Mouse (Mus musculus) olfactory bulb, adult 2 months (tissue): ENCODE measurements around the gene Gm47955. TPM values are rescaled to one million over a fixed set of nuclear protein-coding genes. Genes with fewer than 3 reads are reported as not detected.
"Not testable (repeated sequence)": the region's sequence is repeated elsewhere in the genome, so short reads cannot be mapped to it uniquely, and the experiment has no call there.

Experiments
- H3K27ac ChIP-seq: fragments of 200-500 bp; 2 replicates; pipeline ENCODE4 v1.5.1; 2012; ENCODE audit warnings: low read depth, low read length; ENCODE audit not compliant: insufficient read depth
- H3K4me1 ChIP-seq: fragments of 200-500 bp; 2 replicates; pipeline ENCODE4 v1.6.1; 2012; ENCODE audit warnings: low read length; ENCODE audit not compliant: control insufficient read depth, insufficient read depth
- H3K4me3 ChIP-seq: fragments of 200-500 bp; 2 replicates; pipeline ENCODE4 v1.5.1; 2012; ENCODE audit warnings: mild to moderate bottlenecking, low read depth, low read length, moderate library complexity; ENCODE audit not compliant: insufficient read depth
- CTCF ChIP-seq: fragments of 200-500 bp; IDR thresholded peaks from 2 replicates; pipeline ENCODE4 v1.5.1; 2012; ENCODE audit warnings: low read depth, mild to moderate bottlenecking, low read length, moderate library complexity; ENCODE audit not compliant: insufficient read depth
- POLR2A ChIP-seq: fragments of 200-500 bp; IDR thresholded peaks from 2 replicates; pipeline ENCODE4 v1.6.1; 2012; ENCODE audit warnings: mild to moderate bottlenecking, low read depth, low read length, moderate library complexity; ENCODE audit not compliant: insufficient read depth
- WGBS: fragments of 180-500 bp; shearing (Covaris S2); methylation state at CpG from one replicate; pipeline ENCODE4 v1.1.7; 2018; 5-methylcytosine and 5-hydroxymethylcytosine counted together
- polyA plus RNA-seq: library from polyadenylated mRNA; stranded (reverse); fragments of >200 nt; gene quantifications from 2 replicates; pipeline ENCODE4 v1.2.4, GENCODE M21; 2012; ENCODE audit warnings: low replicate concordance; ENCODE audit not compliant: missing spikeins, insufficient read depth, insufficient read length

Gm47955 gene
- polyA plus RNA-seq, 1 experiment, result not detected

DNA sequence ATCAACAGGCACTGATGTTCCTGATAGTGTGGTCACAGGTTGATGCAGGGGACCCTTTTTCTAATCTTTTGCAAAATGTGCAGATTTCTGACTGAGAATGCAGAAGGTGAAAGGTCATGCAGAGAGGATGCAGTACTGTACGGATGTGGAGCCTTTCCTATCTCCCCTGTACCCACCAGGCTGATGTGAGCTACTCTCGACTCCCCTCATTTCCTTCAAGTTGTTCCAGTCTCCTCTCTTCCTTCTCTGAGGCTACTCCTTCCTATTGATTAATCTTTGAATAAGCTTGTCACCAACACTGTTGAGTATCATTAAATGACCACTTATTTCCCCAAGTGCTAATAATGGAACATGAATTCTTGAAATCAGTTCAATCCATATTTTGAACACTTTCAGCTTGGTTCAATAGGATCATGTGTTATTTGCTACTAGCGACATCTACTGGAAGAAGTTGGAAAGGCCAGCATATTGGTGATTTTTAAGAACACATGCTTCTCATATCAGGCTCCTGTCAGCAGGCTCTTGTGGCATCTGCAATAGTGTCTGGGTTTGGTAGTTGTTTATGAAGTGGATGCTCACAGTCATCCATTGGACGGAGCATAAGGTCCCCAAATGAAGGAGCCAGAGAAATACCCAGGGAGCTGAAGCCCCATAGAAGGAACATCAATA is 27.6 kb downstream of the Gm47955 start:
- no peak overlapping the region for H3K27ac ChIP-seq
- no peak for TF ChIP-seq POLR2A
- no peak for TF ChIP-seq CTCF
- WGBS, result 38% methylated on average over 4 of the region's 4 CpGs
- no peak overlapping the region for H3K4me3 ChIP-seq
- no peaks in the 10 kb centered on the region for H3K4me1 ChIP-seq

- H3K4me3 ChIP-seq, result no peak overlapping the region
- 78% methylated on average over 4 of the region's 4 CpGs for WGBS
- H3K27ac ChIP-seq, result no peak overlapping the region
- TF ChIP-seq POLR2A (no peak), CTCF (no peak)
- no peaks in the 10 kb centered on the region for H3K4me1 ChIP-seq
Measured at GRCm38 (mm10) chr1:82991062-82991461, 31.0 kb downstream of the Gm47955 start.

- no peak overlapping the region for H3K27ac ChIP-seq
- no peaks in the 10 kb centered on the region for H3K4me1 ChIP-seq
- WGBS, result 94% methylated on average over 3 of the region's 3 CpGs
- no peak overlapping the region for H3K4me3 ChIP-seq
- no peak for TF ChIP-seq POLR2A
- no peak for TF ChIP-seq CTCF
Measured at GRCm38 (mm10) chr1:82991596-82991995, 31.5 kb downstream of the Gm47955 start.

- Histone ChIP-seq H3K4me3 (no peak overlapping the region), H3K4me1 (no peaks in the 10 kb centered on the region), H3K27ac (no peak overlapping the region)
- no peak for TF ChIP-seq POLR2A
- no peak for TF ChIP-seq CTCF
- WGBS, result 95% methylated on average over 6 of the region's 6 CpGs
Measured at GRCm38 (mm10) chr1:82992093-82992492, 32.0 kb downstream of the Gm47955 start.

- WGBS, result 74% methylated on average over 3 of the region's 3 CpGs
- no peak overlapping the region for H3K27ac ChIP-seq
- no peak for TF ChIP-seq POLR2A
- no peak for TF ChIP-seq CTCF
- H3K4me1 ChIP-seq, result no peaks in the 10 kb centered on the region
- H3K4me3 ChIP-seq, result no peak overlapping the region
Measured at GRCm38 (mm10) chr1:82993947-82994346, 33.9 kb downstream of the Gm47955 start.

DNA sequence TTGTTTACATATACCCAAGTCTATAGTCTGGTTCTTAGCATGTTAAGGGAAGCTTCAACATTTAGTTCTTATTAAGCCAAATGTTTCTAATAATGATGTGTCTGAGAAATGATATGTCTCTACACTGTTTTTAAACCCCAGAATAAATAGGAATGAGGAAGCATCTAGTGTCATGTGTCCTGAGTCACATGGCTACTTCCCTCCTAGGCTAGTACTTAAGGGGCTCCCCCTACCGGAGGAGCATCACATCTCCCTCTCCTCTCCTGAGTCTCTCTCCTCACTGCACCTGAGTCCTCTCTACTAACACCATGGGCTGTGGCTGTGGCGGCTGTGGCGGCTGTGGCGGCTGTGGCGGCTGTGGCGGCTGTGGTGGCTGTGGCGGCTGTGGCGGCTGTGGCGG is 40.2 kb downstream of the Gm47955 start, which contains the start of gene Gm47959:
Gm47959 (plus strand) TSS at position 243 of the 400 bp plus-strand sequence.
- H3K4me3 ChIP-seq, H3K27ac ChIP-seq: not testable (repeated sequence)
- WGBS, result 98% methylated on average over 9 of the region's 9 CpGs

DNA sequence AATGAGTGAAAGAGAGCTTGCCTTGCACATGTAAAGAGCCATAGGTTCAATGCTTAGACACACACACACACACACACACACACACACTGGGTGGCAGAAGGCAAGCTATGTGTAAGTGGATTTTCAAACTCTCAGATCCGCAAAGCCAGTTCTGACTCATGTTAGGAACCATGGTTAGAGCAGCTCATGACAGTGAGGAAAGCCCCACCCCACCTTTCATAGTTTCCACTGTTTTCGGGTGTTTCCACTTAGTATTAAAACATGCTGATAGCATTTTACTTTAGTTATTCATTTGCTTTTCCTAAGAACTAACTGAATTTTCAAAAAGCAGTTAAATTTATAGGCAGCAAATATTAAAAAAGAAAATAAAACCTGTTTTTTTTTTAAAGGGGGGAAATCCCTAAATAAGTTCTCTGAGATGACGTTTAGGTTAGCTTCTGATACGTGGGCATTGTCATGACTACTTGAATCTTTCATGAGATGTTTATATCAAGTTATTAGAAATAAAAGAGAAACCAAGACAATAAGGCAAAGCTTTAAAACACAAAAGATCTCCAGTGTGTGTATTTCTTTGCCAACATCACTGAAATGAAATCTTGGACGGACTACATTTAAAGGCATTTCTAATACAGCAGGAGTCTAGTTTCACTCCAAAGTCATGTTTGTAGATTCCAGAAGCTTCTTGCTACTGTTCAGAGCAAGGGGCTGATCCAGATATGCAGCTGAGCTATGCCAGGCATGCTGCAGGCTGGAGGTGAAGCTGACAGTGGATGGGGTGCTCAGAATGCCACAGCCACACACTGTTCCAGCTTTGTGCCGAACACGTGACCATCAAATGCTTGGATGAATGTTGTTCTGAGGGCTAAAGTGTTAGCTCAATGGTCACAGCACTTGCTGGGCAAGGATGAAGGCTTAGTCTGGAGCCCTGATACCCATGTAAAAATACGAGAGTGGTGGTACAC is 46.4 kb downstream of the Gm47955 start:
- no peaks in the 10 kb centered on the region for H3K4me1 ChIP-seq
- no peak overlapping the region for H3K4me3 ChIP-seq
- H3K27ac ChIP-seq, result no peak overlapping the region
- TF ChIP-seq POLR2A (no peak), CTCF (no peak)
- WGBS, result 75% methylated on average over 8 of the region's 8 CpGs

More for the DNA sequence above, 40.2 kb downstream of the Gm47955 start, which contains the start of gene Gm47959:
- H3K4me1 ChIP-seq, result not testable (repeated sequence)

GRCm38 (mm10) chr1:83007471-83007870 is 47.4 kb downstream of the Gm47955 start:
- 84% methylated on average over 6 of the region's 6 CpGs for WGBS
- H3K4me3 ChIP-seq, result no peak overlapping the region
- H3K27ac ChIP-seq, result no peak overlapping the region
- TF ChIP-seq POLR2A (no peak), CTCF (no peak)
- no peaks in the 10 kb centered on the region for H3K4me1 ChIP-seq

Other genes starting within 250 kb of the Gm47955 start
- gene Mff, start 235.4 kb upstream of the Gm47955 start, polyA plus RNA-seq, result not detected in 2 replicates
- gene Tm4sf20, start 191.8 kb upstream of the Gm47955 start, polyA plus RNA-seq, result not detected in 2 replicates
- not detected in 2 replicates for gene Gm47791, start 189.0 kb upstream of the Gm47955 start, polyA plus RNA-seq
- gene Agfg1, start 120.8 kb upstream of the Gm47955 start, polyA plus RNA-seq, result 256 TPM in 1 of 2 replicates, not detected in the other
- not detected in 2 replicates for gene A030005L19Rik, start 47.0 kb upstream of the Gm47955 start, polyA plus RNA-seq
- not detected in 2 replicates for gene A030014E15Rik, start 35.4 kb upstream of the Gm47955 start, polyA plus RNA-seq
- gene Gm6217, start 28.9 kb upstream of the Gm47955 start, polyA plus RNA-seq, result not detected in 2 replicates
- not detected in 2 replicates for gene A030003K21Rik, start 16.9 kb upstream of the Gm47955 start, polyA plus RNA-seq
- gene Gm7544, start 4.3 kb upstream of the Gm47955 start, polyA plus RNA-seq, result not detected in 2 replicates
- gene Gm47959, start 40.3 kb downstream of the Gm47955 start, polyA plus RNA-seq, result not detected in 2 replicates
- not detected in 2 replicates for gene Slc19a3, start 78.2 kb downstream of the Gm47955 start, polyA plus RNA-seq
- not detected in 2 replicates for gene Krtap28-10, start 82.2 kb downstream of the Gm47955 start, polyA plus RNA-seq
- gene Gm47969, start 84.6 kb downstream of the Gm47955 start, polyA plus RNA-seq, result not detected in 2 replicates
- gene A030005K14Rik, start 99.1 kb downstream of the Gm47955 start, polyA plus RNA-seq, result not detected in 2 replicates
- gene Krtap28-13, start 100.6 kb downstream of the Gm47955 start, polyA plus RNA-seq, result not detected in 2 replicates
- gene Ccl20, start 156.5 kb downstream of the Gm47955 start, polyA plus RNA-seq, result not detected in 2 replicates
- gene Daw1, start 199.5 kb downstream of the Gm47955 start, polyA plus RNA-seq, result not detected in 2 replicates